Mouse (Mus musculus) ES-E14 (cell line): Measurements from ENCODE around the gene Nkapl.

ENCODE experiments used
- CHD2 ChIP-seq: IDR thresholded peaks from 2 replicates; pipeline ENCODE4 v1.6.1; 2014; ENCODE audit warnings: mild to moderate bottlenecking, low read depth, low read length, inconsistent platforms
- ZC3H11A ChIP-seq: IDR thresholded peaks from 2 replicates; pipeline ENCODE4 v1.6.1; 2012; ENCODE audit warnings: low read depth, mild to moderate bottlenecking, inconsistent platforms, low read length, borderline replicate concordance
- ZNF384 ChIP-seq: IDR thresholded peaks from 2 replicates; pipeline ENCODE4 v1.6.1; 2012; ENCODE audit warnings: low read depth, low read length, inconsistent platforms

DNA sequence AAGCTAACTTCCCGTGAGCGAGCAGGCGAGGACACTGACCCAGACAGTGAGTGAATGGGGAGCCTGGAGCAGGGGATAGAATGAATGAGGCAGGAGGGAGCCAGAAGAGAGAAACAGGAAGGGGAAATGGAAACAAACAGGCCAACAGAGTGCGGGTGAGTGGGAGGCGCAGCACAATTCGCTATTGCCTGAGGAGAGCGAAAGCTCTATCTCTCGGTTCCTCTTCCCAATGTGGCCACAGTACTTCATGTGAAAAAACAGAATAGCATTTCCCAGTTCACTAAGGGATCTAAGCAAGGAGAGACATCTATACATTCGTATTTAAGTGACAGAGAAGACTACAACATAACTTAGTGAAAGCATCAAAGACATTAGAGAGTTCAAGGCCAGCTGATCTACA lies 21.5 kb downstream of the Nkapl start:
- TF ChIP-seq ZNF384 (no peak), ZC3H11A (no peak), CHD2 (no peak)
